14 mouse cellular contexts compared by ENCODE assay signal in the genomic region with DNA sequence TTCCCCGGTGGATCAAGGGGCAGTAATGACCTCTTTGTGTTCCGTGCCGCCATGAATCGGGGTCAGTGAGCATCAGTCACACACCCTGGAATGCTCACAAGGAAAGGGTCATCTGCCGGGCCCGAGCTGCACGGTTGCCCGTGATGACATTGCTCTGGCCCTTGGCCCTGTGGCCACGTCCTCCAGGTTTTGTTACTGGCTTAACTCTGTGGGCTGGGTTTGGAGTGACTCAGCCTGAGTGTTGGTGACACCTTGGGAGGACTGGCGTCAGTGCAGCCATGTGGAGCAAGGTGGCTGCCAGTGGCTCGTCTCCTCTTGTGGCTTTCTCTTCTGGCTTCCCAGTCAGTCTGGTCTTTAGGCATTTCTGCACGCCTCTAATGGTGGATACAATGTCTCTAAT. TPM values are rescaled to one million over a fixed set of nuclear protein-coding genes. Genes with fewer than 3 reads are reported as not detected.
DNase-seq lines count a peak whose midpoint lies in the region; ATAC-seq and TF ChIP-seq lines count a peak whose summit lies in the region.
"Had no signal": no experiment of that assay in that cellular context is flagged by ENCODE, and none has a peak within 500 bp of the region (broad histone marks: within the 10 kb centered on the region; RNA-seq: fewer than 3 reads in every experiment).

No protein-coding gene starts in this region.

- peaks cover 49% of the 10 kb centered on the region for H3K4me1 ChIP-seq in heart, embryonic 10.5 days
- no peaks in the 10 kb centered on the region for H3K4me1 ChIP-seq in liver, embryonic 14.5 days (replicated peaks; ENCODE audit: control insufficient read depth in 2 of 2, insufficient read depth in 2 of 2, low read length in 1 of 2)
- H3K4me1 ChIP-seq in thymus, adult 2 months (replicated peaks; ENCODE audit: control insufficient read depth, insufficient read depth, low read length): peaks cover 36% of the 10 kb centered on the region
- H3K4me1 ChIP-seq: embryonic facial prominence, embryonic 13.5 days; forebrain, embryonic 15.5 days; hindbrain, embryonic 13.5 days had no signal

- TF ChIP-seq EP300 in liver, embryonic 14.5 days (IDR thresholded peaks at IDR 0.05; ENCODE audit: low read depth): no peak

- no peak overlapping the region for H3K4me2 ChIP-seq in liver, embryonic 14.5 days (ENCODE audit: low read depth)
- H3K4me2 ChIP-seq: embryonic facial prominence, embryonic 13.5 days; forebrain, embryonic 15.5 days; hindbrain, embryonic 13.5 days had no signal

- no peaks in the 10 kb centered on the region for H3K27me3 ChIP-seq in heart, embryonic 10.5 days (ENCODE audit: insufficient read depth, poor library complexity, severe bottlenecking)
- no peaks in the 10 kb centered on the region for H3K27me3 ChIP-seq in liver, embryonic 14.5 days (ENCODE audit: control insufficient read depth, insufficient read depth, low read length)
- no peaks in the 10 kb centered on the region for H3K27me3 ChIP-seq in thymus, adult 2 months (ENCODE audit: control insufficient read depth, insufficient read depth, low read length)
- H3K27me3 ChIP-seq: embryonic facial prominence, embryonic 13.5 days; forebrain, embryonic 15.5 days; hindbrain, embryonic 13.5 days had no signal

- no peak for TF ChIP-seq POLR2A in thymus, adult 2 months (IDR thresholded peaks at IDR 0.05; ENCODE audit: control insufficient read depth, extremely low read depth, insufficient read depth, low read length, poor library complexity)

- peak; percentile 37 to 42 for DNase-seq in heart, adult 18-20 months
- DNase-seq in heart, embryonic 10.5 days (ENCODE audit: low spot score): no peak
- DNase-seq in Muller cell, postnatal 12 days (ENCODE audit: inconsistent ontology term): peak; percentile 60
- peak; percentile 49 to 76 for DNase-seq in adrenal gland, postnatal 36 days
- no peak for DNase-seq in liver, embryonic 14.5 days (ENCODE audit: low read depth in 3 of 3, low spot score in 3 of 3)
- DNase-seq in left cerebral cortex, postnatal 14 days (ENCODE audit: low spot score in 2 of 2): no peak
- DNase-seq in frontal cortex, postnatal 14 days (ENCODE audit: low spot score in 2 of 2): no peak
- no peak for DNase-seq in thymus, adult 2 months
- DNase-seq: kidney, adult 8-10 months; lung, postnatal 4 days had no signal

- no peaks in the 10 kb centered on the region for H3K9me3 ChIP-seq in heart, embryonic 10.5 days
- H3K9me3 ChIP-seq in liver, embryonic 14.5 days (ENCODE audit: control insufficient read depth, low read length): no peaks in the 10 kb centered on the region
- H3K9me3 ChIP-seq: embryonic facial prominence, embryonic 13.5 days; forebrain, embryonic 15.5 days; hindbrain, embryonic 13.5 days had no signal

- 89% methylated on average over 12 of the region's 12 CpGs for WGBS in heart, embryonic 10.5 days
- 81% methylated on average over 12 of the region's 12 CpGs for WGBS in liver, embryonic 14.5 days (ENCODE audit: insufficient replicate concordance)
- 93% methylated on average over 12 of the region's 12 CpGs for WGBS in thymus, adult 2 months

- H3K27ac ChIP-seq in heart, embryonic 10.5 days: no peak overlapping the region; the same call in 1 of the 2 replicates
- H3K27ac ChIP-seq in liver, embryonic 14.5 days: no peak overlapping the region
- H3K27ac ChIP-seq in thymus, adult 2 months (ENCODE audit: control insufficient read depth, insufficient read depth, low read length): no peak overlapping the region
- H3K27ac ChIP-seq: embryonic facial prominence, embryonic 13.5 days; forebrain, embryonic 15.5 days; hindbrain, embryonic 13.5 days had no signal

- TF ChIP-seq CTCF in liver, embryonic 14.5 days (IDR thresholded peaks at IDR 0.05; ENCODE audit: low read depth): peak; percentile 23; the same call in 1 of the 2 replicates
- no peak for TF ChIP-seq CTCF in thymus, adult 2 months (IDR thresholded peaks at IDR 0.05; ENCODE audit: borderline replicate concordance, control insufficient read depth, extremely low read depth, insufficient read depth, low read length, poor library complexity)

- intact Hi-C loops in left cerebral cortex, postnatal 14 days (cut with DNase I): loop anchor here (5.0 kb wide), 2 partner anchors 149 to 254 kb away; no protein-coding TSS in a partner anchor

- H3K9ac ChIP-seq in liver, embryonic 14.5 days (replicated peaks): no peak overlapping the region
- H3K9ac ChIP-seq: embryonic facial prominence, embryonic 13.5 days; forebrain, embryonic 15.5 days; hindbrain, embryonic 13.5 days had no signal

- ATAC-seq in liver, embryonic 14.5 days (ENCODE audit: insufficient read depth): no peak
- ATAC-seq: forebrain, embryonic 15.5 days; midbrain, embryonic 16.5 days had no signal

- H3K36me3 ChIP-seq in heart, embryonic 10.5 days: no peaks in the 10 kb centered on the region
- H3K36me3 ChIP-seq in liver, embryonic 14.5 days (replicated peaks; ENCODE audit: control insufficient read depth, insufficient read depth, low read depth): no peaks in the 10 kb centered on the region
- H3K36me3 ChIP-seq in thymus, adult 2 months (ENCODE audit: control insufficient read depth, insufficient read depth, low read length): no peaks in the 10 kb centered on the region
- H3K36me3 ChIP-seq: embryonic facial prominence, embryonic 13.5 days; forebrain, embryonic 15.5 days had no signal

- no peak overlapping the region for H3K4me3 ChIP-seq in heart, embryonic 10.5 days
- H3K4me3 ChIP-seq in liver, embryonic 14.5 days (ENCODE audit: insufficient read depth in 1 of 2, low read depth in 2 of 2, low read length in 2 of 2): no peak overlapping the region
- no peak overlapping the region for H3K4me3 ChIP-seq in thymus, adult 2 months (ENCODE audit: control insufficient read depth, insufficient read depth, low read length)
- H3K4me3 ChIP-seq: embryonic facial prominence, embryonic 13.5 days; forebrain, embryonic 15.5 days; hindbrain, embryonic 13.5 days had no signal

RNA-seq across cellular contexts. Expression of gene Zc3hc1, which starts 34.1 kb away (rescaled TPM):
- total RNA-seq in heart, adult 18-20 months (2021): 10 to 100 TPM; 14.8 to 19.3 TPM
- 55.6 and 71.2 TPM in 2 replicates for polyA plus RNA-seq in heart, embryonic 10.5 days (2016; fragmentation: Nextera tagmentation; extraction: Ambion mirVana)
- total RNA-seq in adrenal gland, postnatal 36 days (2021): 10 to 100 TPM; 17.9 to 19.0 TPM
- 11.9 and 13.7 TPM in 2 replicates for polyA plus RNA-seq in liver, embryonic 14.5 days (2012; rRNA removed)
- polyA plus RNA-seq in liver, embryonic 14.5 days (2014; fragmentation: Nextera tagmentation; extraction: Ambion mirVana): 23.4 and 24.1 TPM in 2 replicates
- total RNA-seq in left cerebral cortex, postnatal 14 days (2021): 10 to 100 TPM; 22.0 to 24.9 TPM
- 24.2 and 27.3 TPM in 2 replicates for polyA plus RNA-seq in thymus, adult 2 months (2012; rRNA removed)

RNA-seq across cellular contexts. Expression of gene Klhdc10, which starts 45.0 kb away (rescaled TPM):
- 10 to 100 TPM; 42.6 to 42.8 TPM for total RNA-seq in heart, adult 18-20 months (2021)
- 30.9 and 33.8 TPM in 2 replicates for polyA plus RNA-seq in heart, embryonic 10.5 days (2016; fragmentation: Nextera tagmentation; extraction: Ambion mirVana)
- total RNA-seq in adrenal gland, postnatal 36 days (2021): 10 to 100 TPM; 70.6 to 87.3 TPM
- 8.0 and 12.8 TPM in 2 replicates for polyA plus RNA-seq in liver, embryonic 14.5 days (2012; rRNA removed)
- polyA plus RNA-seq in liver, embryonic 14.5 days (2014; fragmentation: Nextera tagmentation; extraction: Ambion mirVana): 8.9 and 9.4 TPM in 2 replicates
- total RNA-seq in left cerebral cortex, postnatal 14 days (2021): 100 to 1,000 TPM; 135 to 138 TPM
- 25.5 and 29.7 TPM in 2 replicates for polyA plus RNA-seq in thymus, adult 2 months (2012; rRNA removed)

RNA-seq across cellular contexts. Expression of gene Ube2h, which starts 52.3 kb away (rescaled TPM):
- 10 to 100 TPM; 56.8 to 63.6 TPM for total RNA-seq in heart, adult 18-20 months (2021)
- polyA plus RNA-seq in heart, embryonic 10.5 days (2016; fragmentation: Nextera tagmentation; extraction: Ambion mirVana): 49.6 and 51.7 TPM in 2 replicates
- total RNA-seq in adrenal gland, postnatal 36 days (2021): 100 to 1,000 TPM; 105 to 126 TPM
- polyA plus RNA-seq in liver, embryonic 14.5 days (2012; rRNA removed): 13.8 and 18.7 TPM in 2 replicates
- polyA plus RNA-seq in liver, embryonic 14.5 days (2014; fragmentation: Nextera tagmentation; extraction: Ambion mirVana): 27.4 and 29.6 TPM in 2 replicates
- total RNA-seq in left cerebral cortex, postnatal 14 days (2021): 10 to 100 TPM; 93.9 to 94.4 TPM
- polyA plus RNA-seq in thymus, adult 2 months (2012; rRNA removed): 69.9 and 160 TPM in 2 replicates

Comparison
In these comparisons a context has a peak if more than half of its experiments do, and no peak if none do; other contexts are left out.
1. DNase-seq: peak in heart, adult 18-20 months (2 of 2), Muller cell, postnatal 12 days (single experiment) and adrenal gland, postnatal 36 days (2 of 2); none in heart, embryonic 10.5 days (single experiment), liver, embryonic 14.5 days (0 of 3), left cerebral cortex, postnatal 14 days (0 of 2), frontal cortex, postnatal 14 days (0 of 2) and thymus, adult 2 months (single experiment).